Mouse (Mus musculus): ENCODE measurements around the gene Ccdc182. TPM values are rescaled to one million over a fixed set of nuclear protein-coding genes. Genes with fewer than 3 reads are reported as not detected.

Gene Ccdc182
- polyA plus RNA-seq, 1 experiment from 2014 or later, result not detected

DNA sequence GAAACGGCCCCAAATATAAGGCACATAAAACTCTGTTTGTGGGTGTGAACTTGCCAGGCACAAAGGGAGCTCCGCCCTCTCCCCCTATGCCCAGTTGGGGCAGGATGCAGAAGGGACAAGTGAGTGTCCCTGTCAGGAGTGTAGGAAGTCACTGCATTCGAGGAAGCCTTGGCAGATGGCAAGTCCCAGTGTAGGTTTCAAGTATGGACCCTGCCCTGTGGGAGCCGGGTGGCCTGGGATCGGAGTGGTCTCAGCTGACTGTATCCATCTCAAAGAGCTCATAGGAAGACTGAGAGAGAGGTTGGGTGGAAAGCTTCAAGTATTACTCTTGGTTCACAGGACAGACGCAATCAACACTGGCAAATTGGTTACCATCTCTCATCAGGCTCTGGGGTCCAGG lies 17.9 kb upstream of the Ccdc182 start:
- 74% methylated on average over 6 of the region's 6 CpGs for WGBS
- TF ChIP-seq EP300 (optimal IDR thresholded peaks at IDR 0.05), result no peak
- TF ChIP-seq CTCF (IDR thresholded peaks at IDR 0.05; ENCODE audit: low read depth), result no peak
- H3K27ac ChIP-seq (replicated peaks), result no peak overlapping the region
- no peak overlapping the region for H3K4me2 ChIP-seq (replicated peaks; ENCODE audit: low read depth)
- no peaks in the 10 kb centered on the region for H3K36me3 ChIP-seq (ENCODE audit: control insufficient read depth, insufficient read depth, low read length)
- H3K27me3 ChIP-seq (ENCODE audit: control insufficient read depth, insufficient read depth, low read length), result no peaks in the 10 kb centered on the region
- no peak for ATAC-seq (ENCODE audit: low FRiP score, low TSS enrichment)
- no peak for DNase-seq (ENCODE audit: low spot score)
- no peaks in the 10 kb centered on the region for H3K9me3 ChIP-seq (ENCODE audit: control insufficient read depth, low read length)
- no peak overlapping the region for H3K4me3 ChIP-seq (ENCODE audit: low read depth, low read length)
- H3K4me1 ChIP-seq (replicated peaks; ENCODE audit: control insufficient read depth, insufficient read depth), result no peaks in the 10 kb centered on the region
- H3K9ac ChIP-seq (ENCODE audit: low read length), result no peak overlapping the region

DNA sequence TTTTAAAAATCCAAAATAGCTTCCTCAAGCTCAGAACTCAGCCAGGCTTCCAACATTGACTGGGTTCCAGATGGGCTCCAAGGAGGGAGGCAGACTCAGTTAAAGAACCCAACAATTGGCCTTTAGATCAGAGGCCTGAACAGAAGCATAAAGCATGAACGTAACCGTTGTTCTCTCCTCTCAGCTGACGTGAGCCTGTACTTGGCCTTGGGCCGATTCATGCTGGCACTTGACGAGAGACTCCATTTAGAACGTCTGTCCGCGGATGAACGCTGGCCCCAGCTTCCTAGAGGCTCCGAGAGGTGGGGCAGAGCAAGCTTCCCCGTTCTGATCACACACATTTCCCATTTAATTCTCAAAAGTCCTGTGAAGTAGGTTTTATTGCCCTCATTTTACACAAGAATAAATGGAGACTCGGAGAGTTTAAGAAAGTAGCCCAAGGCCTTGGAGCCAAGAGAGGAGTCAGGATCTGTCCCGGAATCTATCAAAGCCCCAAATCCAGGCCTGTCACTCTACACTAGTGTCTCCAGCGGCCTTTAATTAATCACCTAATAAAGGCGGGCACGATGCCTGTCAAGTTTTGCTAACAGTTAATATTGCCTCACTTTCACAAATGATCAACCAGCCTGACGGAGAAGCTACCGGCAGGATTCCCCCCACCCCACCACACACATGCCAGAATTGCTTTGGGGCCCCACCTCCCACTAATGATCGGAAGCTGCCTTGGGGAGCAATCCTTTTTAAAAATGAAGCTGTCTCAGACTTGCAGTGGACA lies 17.1 kb upstream of the Ccdc182 start:
- no peak overlapping the region for H3K4me2 ChIP-seq (replicated peaks; ENCODE audit: low read depth)
- DNase-seq (ENCODE audit: low spot score), result no peak
- no peak for TF ChIP-seq CTCF (IDR thresholded peaks at IDR 0.05; ENCODE audit: low read depth)
- TF ChIP-seq EP300 (optimal IDR thresholded peaks at IDR 0.05), result no peak
- H3K27ac ChIP-seq (replicated peaks), result no peak overlapping the region
- WGBS, result 53% methylated on average over 19 of the region's 19 CpGs
- H3K4me3 ChIP-seq (ENCODE audit: low read depth, low read length), result no peak overlapping the region
- H3K27me3 ChIP-seq (ENCODE audit: control insufficient read depth, insufficient read depth, low read length), result no peaks in the 10 kb centered on the region
- ATAC-seq (ENCODE audit: low FRiP score, low TSS enrichment), result no peak
- H3K4me1 ChIP-seq (replicated peaks; ENCODE audit: control insufficient read depth, insufficient read depth), result no peaks in the 10 kb centered on the region
- no peaks in the 10 kb centered on the region for H3K9me3 ChIP-seq (ENCODE audit: control insufficient read depth, low read length)
- H3K9ac ChIP-seq (ENCODE audit: low read length), result no peak overlapping the region
- no peaks in the 10 kb centered on the region for H3K36me3 ChIP-seq (ENCODE audit: control insufficient read depth, insufficient read depth, low read length)

DNA sequence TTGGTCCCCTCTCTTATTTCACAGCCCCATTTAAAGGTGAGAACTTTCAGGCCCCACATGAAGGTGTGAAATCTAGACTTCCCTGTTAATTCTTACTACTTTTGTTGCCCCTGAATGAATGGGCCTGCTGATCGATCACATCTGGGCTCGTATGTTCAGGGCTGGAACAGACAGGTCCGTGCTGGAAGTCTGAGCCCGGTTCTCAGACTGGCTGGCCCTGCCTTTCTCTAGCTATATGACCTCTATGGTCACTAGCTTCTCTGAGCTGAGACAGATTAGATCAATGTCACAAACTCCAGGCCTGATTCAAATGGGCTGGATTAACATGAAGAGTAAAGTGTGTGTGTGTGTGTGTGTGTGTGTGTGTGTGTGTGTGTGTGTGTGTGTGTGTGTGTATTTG lies 14.9 kb upstream of the Ccdc182 start:
- WGBS, result 49% methylated on average over 4 of the region's 4 CpGs
- Histone ChIP-seq H3K4me3 (ENCODE audit: low read depth, low read length) (no peak overlapping the region), H3K27ac (replicated peaks) (no peak overlapping the region), H3K4me2 (replicated peaks; ENCODE audit: low read depth) (no peak overlapping the region), H3K9me3 (ENCODE audit: control insufficient read depth, low read length) (no peaks in the 10 kb centered on the region), H3K27me3 (ENCODE audit: control insufficient read depth, insufficient read depth, low read length) (no peaks in the 10 kb centered on the region), H3K4me1 (replicated peaks; ENCODE audit: control insufficient read depth, insufficient read depth) (no peaks in the 10 kb centered on the region), H3K36me3 (ENCODE audit: control insufficient read depth, insufficient read depth, low read length) (no peaks in the 10 kb centered on the region), H3K9ac (ENCODE audit: low read length) (no peak overlapping the region)
- ATAC-seq (ENCODE audit: low FRiP score, low TSS enrichment) (no peak), DNase-seq (ENCODE audit: low spot score) (no peak)
- TF ChIP-seq EP300 (optimal IDR thresholded peaks at IDR 0.05), result no peak
- TF ChIP-seq CTCF (IDR thresholded peaks at IDR 0.05; ENCODE audit: low read depth), result no peak

DNA sequence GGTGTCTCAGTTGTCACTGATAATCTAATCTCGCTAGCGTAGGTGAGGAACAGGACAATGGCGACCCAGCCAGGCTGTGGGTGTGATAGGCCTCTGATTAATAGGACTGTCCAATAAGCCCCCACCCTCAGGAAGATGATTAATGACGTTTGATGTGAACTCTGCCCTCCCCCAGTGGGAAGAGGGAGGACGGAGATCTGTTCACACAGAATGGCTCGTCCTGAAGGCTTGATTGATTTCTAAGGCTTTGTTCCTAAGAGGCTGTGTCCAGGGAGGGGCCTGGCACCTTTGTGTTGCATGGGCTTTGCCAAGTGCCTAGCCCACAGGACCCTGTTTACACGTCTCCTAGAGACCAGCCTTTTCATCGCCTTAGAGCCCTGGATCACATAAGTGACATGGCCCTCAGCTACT lies 13.4 kb upstream of the Ccdc182 start:
- no peaks in the 10 kb centered on the region for H3K9me3 ChIP-seq (ENCODE audit: control insufficient read depth, low read length)

DNA sequence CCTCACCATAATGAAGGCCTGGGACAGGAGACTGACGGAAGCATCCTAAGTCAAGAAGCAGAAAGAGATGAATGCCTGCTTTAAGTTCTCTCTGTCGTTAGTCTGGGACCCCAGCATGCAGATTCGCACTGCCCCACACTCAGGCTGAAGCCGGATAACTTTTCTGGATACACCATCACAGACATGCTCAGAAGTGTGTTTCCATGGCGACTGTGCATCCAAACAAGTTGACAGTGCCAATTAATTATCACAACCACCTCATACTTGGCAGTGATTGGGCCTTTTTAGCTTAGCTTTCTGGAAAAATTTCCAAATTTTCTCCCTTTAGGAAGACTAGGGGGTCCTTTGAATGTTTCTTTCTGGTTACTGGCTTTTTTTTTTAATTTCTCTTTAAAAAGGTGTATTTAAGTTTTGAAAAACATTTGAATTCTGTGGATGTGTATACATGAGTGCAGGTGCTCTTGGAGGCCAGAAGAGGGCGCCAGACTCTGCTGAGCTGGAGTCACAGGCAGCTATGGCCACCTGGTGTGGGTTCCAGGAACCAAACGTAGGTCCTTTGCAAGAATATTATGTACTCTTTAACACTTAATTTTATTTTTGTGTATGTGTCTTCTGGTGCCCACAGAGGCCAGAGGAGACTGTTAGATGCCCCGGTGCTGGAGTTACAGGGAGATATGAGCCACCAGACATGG lies 12.3 kb upstream of the Ccdc182 start:
- no peaks in the 10 kb centered on the region for H3K36me3 ChIP-seq (ENCODE audit: control insufficient read depth, insufficient read depth, low read length)
- DNase-seq (ENCODE audit: low spot score) (no peak), ATAC-seq (ENCODE audit: low FRiP score, low TSS enrichment) (no peak)
- H3K9ac ChIP-seq (ENCODE audit: low read length), result no peak overlapping the region
- H3K27me3 ChIP-seq (ENCODE audit: control insufficient read depth, insufficient read depth, low read length), result no peaks in the 10 kb centered on the region
- WGBS, result 74% methylated on average over 8 of the region's 8 CpGs
- H3K27ac ChIP-seq (replicated peaks), result no peak overlapping the region
- no peaks in the 10 kb centered on the region for H3K9me3 ChIP-seq (ENCODE audit: control insufficient read depth, low read length)
- no peak overlapping the region for H3K4me3 ChIP-seq (ENCODE audit: low read depth, low read length)
- no peak overlapping the region for H3K4me2 ChIP-seq (replicated peaks; ENCODE audit: low read depth)
- H3K4me1 ChIP-seq (replicated peaks; ENCODE audit: control insufficient read depth, insufficient read depth), result no peaks in the 10 kb centered on the region
- TF ChIP-seq EP300 (optimal IDR thresholded peaks at IDR 0.05) (no peak), CTCF (IDR thresholded peaks at IDR 0.05; ENCODE audit: low read depth) (peak; percentile 59)

More for the DNA sequence above, 13.4 kb upstream of the Ccdc182 start:
- ATAC-seq (ENCODE audit: low FRiP score, low TSS enrichment) (0 out of 2 replicates have a peak, but pooled peaks have one; percentile 36), DNase-seq (ENCODE audit: low spot score) (no peak)
- no peak overlapping the region for H3K27ac ChIP-seq (replicated peaks)
- H3K4me1 ChIP-seq (replicated peaks; ENCODE audit: control insufficient read depth, insufficient read depth), result no peaks in the 10 kb centered on the region
- H3K4me3 ChIP-seq (ENCODE audit: low read depth, low read length), result no peak overlapping the region
- no peaks in the 10 kb centered on the region for H3K27me3 ChIP-seq (ENCODE audit: control insufficient read depth, insufficient read depth, low read length)
- no peak for TF ChIP-seq EP300 (optimal IDR thresholded peaks at IDR 0.05)
- no peak for TF ChIP-seq CTCF (IDR thresholded peaks at IDR 0.05; ENCODE audit: low read depth)
- no peak overlapping the region for H3K9ac ChIP-seq (ENCODE audit: low read length)
- WGBS, result 28% methylated on average over 8 of the region's 8 CpGs
- no peaks in the 10 kb centered on the region for H3K36me3 ChIP-seq (ENCODE audit: control insufficient read depth, insufficient read depth, low read length)
- no peak overlapping the region for H3K4me2 ChIP-seq (replicated peaks; ENCODE audit: low read depth)

DNA sequence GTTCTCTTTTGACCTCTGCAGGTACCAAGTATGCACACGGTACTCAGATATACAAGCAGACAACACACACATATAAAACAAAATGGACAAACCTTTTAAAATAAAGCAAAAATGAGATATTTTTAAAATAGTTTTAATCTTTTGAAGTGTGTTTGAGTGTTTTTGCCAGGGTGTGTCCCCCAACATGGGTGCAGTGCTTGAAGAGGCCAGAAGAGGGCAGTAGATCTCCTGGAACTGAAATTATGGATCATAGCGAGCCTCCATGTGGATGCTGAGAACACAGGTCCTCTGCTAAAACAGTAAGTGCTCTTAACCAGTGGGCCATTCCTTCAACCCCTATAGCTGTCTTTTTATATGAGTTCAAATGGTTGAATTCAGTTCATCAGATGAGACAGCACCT lies 11.3 kb upstream of the Ccdc182 start:
- Histone ChIP-seq H3K4me1 (replicated peaks; ENCODE audit: control insufficient read depth, insufficient read depth) (no peaks in the 10 kb centered on the region), H3K4me3 (ENCODE audit: low read depth, low read length) (no peak overlapping the region), H3K27ac (replicated peaks) (no peak overlapping the region), H3K9me3 (ENCODE audit: control insufficient read depth, low read length) (no peaks in the 10 kb centered on the region), H3K36me3 (ENCODE audit: control insufficient read depth, insufficient read depth, low read length) (no peaks in the 10 kb centered on the region), H3K9ac (ENCODE audit: low read length) (no peak overlapping the region), H3K4me2 (replicated peaks; ENCODE audit: low read depth) (no peak overlapping the region), H3K27me3 (ENCODE audit: control insufficient read depth, insufficient read depth, low read length) (no peaks in the 10 kb centered on the region)
- DNase-seq (ENCODE audit: low spot score) (no peak), ATAC-seq (ENCODE audit: low FRiP score, low TSS enrichment) (no peak)
- 94% methylated on average over 2 of the region's 2 CpGs for WGBS
- TF ChIP-seq CTCF (IDR thresholded peaks at IDR 0.05; ENCODE audit: low read depth) (peak; percentile 53), EP300 (optimal IDR thresholded peaks at IDR 0.05) (no peak)

Measured in stomach, postnatal 0 days (tissue).